Mouse (Mus musculus) intestine, embryonic 14.5 days (tissue): ENCODE measurements around the gene Itgad. TPM values are rescaled to one million over a fixed set of nuclear protein-coding genes. Genes with fewer than 3 reads are reported as not detected.

Source experiments
- ATAC-seq: fragments of 200-750 bp; cut with Nextera tagmentation; replicated peaks from 2 replicates; pipeline ENCODE4 v1.8.0; 2017; ENCODE audit warnings: low read depth, moderate number of reproducible peaks, moderate TSS enrichment, moderate library complexity; ENCODE audit not compliant: low FRiP score, low TSS enrichment
- DNase-seq: peaks from one replicate; pipeline ENCODE4 v3.0.0-alpha.2; 2018; ENCODE audit warnings: low spot score
- H3K27ac ChIP-seq: fragments of 300-500 bp; sonication (generic); 2 replicates; pipeline ENCODE4 v1.5.1; 2014; ENCODE audit warnings: low read depth, mild to moderate bottlenecking, control low read depth
- H3K27me3 ChIP-seq: fragments of 300-500 bp; sonication (generic); replicated peaks from 2 replicates; pipeline ENCODE4 v1.6.1; 2014; ENCODE audit warnings: low read length, control low read depth; ENCODE audit not compliant: control insufficient read depth, insufficient read depth
- H3K36me3 ChIP-seq: fragments of 300-500 bp; sonication (generic); 2 replicates; pipeline ENCODE4 v1.6.1; 2014; ENCODE audit warnings: low read length, control low read depth; ENCODE audit not compliant: control insufficient read depth, insufficient read depth
- H3K4me1 ChIP-seq: fragments of 300-500 bp; sonication (generic); replicated peaks from 2 replicates; pipeline ENCODE4 v1.6.1; 2014; ENCODE audit warnings: low read length, control low read depth, mixed read lengths; ENCODE audit not compliant: control insufficient read depth, insufficient read depth
- H3K4me2 ChIP-seq: fragments of 300-500 bp; sonication (generic); 2 replicates; pipeline ENCODE4 v1.6.1; 2014; ENCODE audit warnings: low read length
- H3K4me3 ChIP-seq: fragments of 300-500 bp; sonication (generic); 2 replicates; pipeline ENCODE4 v1.5.1; 2014; ENCODE audit warnings: low read depth, low read length, control low read depth, mixed read lengths
- H3K9ac ChIP-seq: fragments of 300-500 bp; sonication (generic); 2 replicates; pipeline ENCODE4 v1.6.1; 2014; ENCODE audit warnings: mild to moderate bottlenecking, low read length
- H3K9me3 ChIP-seq: fragments of 300-500 bp; sonication (generic); 2 replicates; pipeline ENCODE4 v1.6.1; 2016; ENCODE audit warnings: low read length, control low read depth; ENCODE audit not compliant: control insufficient read depth
- WGBS: fragments of 180-500 bp; shearing (Covaris S2); extraction: QIAGEN DNeasy Blood & Tissue Kit; methylation state at CpG from one replicate; pipeline ENCODE4 v1.1.7; 2014; 5-methylcytosine and 5-hydroxymethylcytosine counted together
- polyA plus RNA-seq: library from polyadenylated mRNA; unstranded; fragments of >200 nt; fragmentation: Nextera tagmentation; extraction: Ambion mirVana; gene quantifications from 2 replicates; pipeline ENCODE4 v1.2.1, GENCODE M21; 2014

Gene Itgad
- polyA plus RNA-seq, 1 experiment from 2014 or later = not detected

DNA sequence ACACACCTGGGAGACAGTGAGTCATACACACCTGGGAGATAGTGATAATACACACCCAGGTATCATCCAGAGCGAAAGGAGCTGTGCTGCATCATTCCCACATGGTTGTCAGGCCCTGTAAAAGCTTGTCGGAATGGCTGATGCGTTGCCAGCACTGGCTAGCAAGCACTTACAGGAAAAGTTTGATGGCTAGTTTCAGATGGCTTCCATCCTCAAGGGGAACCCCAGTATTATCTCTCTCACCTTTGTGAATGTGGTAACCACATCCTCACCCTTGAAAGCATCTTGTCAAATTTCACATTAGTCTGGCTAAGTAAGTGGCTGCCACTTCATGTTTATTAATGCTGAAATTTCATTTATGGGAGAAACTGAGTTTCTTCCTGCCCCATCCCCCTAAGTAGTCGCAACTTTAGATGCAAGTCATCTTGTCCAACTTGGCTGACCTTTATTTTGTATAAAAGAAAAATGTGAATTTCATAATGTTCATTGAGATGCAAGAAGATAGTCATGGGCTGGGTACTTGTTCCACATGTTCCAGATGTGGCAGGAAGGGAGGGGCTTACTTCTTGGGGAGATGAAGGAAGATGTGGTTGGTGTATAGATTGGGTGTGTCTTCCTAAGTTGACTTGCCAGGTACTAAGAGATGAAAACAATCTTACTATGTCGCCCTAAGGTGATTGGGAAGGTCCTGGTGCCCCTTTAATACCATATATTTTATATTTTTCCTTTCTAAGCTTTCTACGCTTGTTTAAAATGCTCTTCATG lies 34.3 kb upstream of the Itgad start:
- DNase-seq (no peak), ATAC-seq (no peak)
- no peaks in the 10 kb centered on the region for H3K27me3 ChIP-seq
- H3K36me3 ChIP-seq = no peaks in the 10 kb centered on the region
- 82% methylated on average over 6 of the region's 6 CpGs for WGBS
- no peaks in the 10 kb centered on the region for H3K9me3 ChIP-seq
- H3K4me1 ChIP-seq = no peaks in the 10 kb centered on the region
- no peak overlapping the region for H3K4me3 ChIP-seq
- H3K9ac ChIP-seq = no peak overlapping the region
- H3K27ac ChIP-seq = no peak overlapping the region
- no peak overlapping the region for H3K4me2 ChIP-seq

DNA sequence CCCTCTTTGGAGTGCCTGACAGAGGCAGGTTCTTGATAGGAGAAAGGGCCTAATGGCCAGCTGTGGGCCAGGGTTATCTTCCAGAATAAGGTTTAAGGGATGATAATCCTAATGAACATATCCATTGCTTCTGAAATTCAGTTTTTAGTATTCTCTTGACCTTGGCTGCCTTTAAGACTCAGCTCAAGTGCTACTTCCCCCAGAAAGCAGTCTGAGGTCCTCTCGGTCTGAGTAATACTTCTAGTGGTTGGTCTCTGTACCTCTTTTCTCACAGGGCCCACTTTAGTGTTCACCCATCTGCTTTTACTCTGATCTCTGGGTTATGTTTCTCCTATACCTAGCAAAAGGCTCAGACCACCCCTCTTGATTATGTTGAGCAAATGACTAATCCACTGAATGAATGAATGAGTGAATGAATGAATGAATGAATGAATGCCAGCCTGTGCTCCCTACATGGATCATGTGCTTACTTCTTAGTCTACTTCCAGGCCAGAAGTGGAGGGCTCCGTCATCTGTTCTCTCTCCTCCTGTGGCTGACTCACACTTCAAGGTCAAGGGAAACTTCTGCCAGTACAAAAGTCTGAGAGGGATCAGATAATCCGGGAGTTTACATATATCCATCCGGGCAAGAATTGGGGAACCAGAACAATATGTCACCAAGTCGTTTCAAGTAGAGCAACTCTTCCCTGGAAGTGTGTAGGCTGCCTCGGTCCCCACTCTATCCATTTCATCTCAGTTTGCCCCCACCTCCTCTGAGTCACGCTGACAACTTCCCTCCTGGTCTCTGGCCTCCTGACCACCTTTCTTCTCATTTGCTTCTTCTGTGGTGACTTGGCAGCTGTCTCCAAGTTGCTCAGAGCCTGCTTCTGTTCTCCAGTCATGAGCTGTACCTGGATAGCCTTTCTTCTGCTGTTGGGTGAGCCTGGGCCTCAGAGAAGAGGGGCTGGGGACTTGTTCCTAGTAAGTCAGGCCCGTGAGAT lies 25.1 kb upstream of the Itgad start, which contains the start of gene Itgax:
TSS of gene Itgax (plus strand) at position 807 of the 980 bp plus-strand sequence.
- Histone ChIP-seq H3K27me3 (no peaks in the 10 kb centered on the region), H3K4me1 (no peaks in the 10 kb centered on the region), H3K9me3 (no peaks in the 10 kb centered on the region), H3K27ac (no peak within 1 kb of the TSS), H3K9ac (no peak within 1 kb of the TSS), H3K4me3 (no peak within 1 kb of the TSS), H3K36me3 (no peaks in the 10 kb centered on the region), H3K4me2 (no peak within 1 kb of the TSS)
- 77% methylated on average over 8 of the region's 8 CpGs for whole genome bisulfite sequencing
- no peak for ATAC-seq
- no peak for DNase-seq

DNA sequence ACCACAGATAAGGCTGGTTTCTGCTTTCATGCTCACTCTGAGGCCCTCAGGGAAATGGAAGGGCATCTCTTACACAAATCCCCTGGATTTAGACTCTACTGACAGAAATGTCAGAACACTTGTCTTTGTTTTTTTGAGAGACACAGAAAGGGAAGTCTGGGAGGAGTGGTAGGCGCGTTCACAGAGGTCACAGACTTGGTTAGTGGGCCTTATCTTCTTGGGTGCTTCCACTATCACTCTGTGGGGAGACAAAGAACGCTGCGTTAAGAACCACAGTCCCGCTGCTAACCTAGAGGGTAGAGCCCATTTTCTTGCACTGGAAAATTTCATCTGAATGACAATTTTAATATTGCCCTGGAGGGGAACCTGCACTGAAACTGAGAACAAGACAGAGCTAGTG lies 22.0 kb upstream of the Itgad start:
- Histone ChIP-seq H3K27ac (no peak overlapping the region), H3K4me2 (no peak overlapping the region), H3K9ac (no peak overlapping the region), H3K9me3 (no peaks in the 10 kb centered on the region), H3K27me3 (no peaks in the 10 kb centered on the region), H3K36me3 (no peaks in the 10 kb centered on the region), H3K4me1 (no peaks in the 10 kb centered on the region), H3K4me3 (no peak overlapping the region)
- ATAC-seq (no peak), DNase-seq (no peak)
- 74% methylated on average over 5 of the region's 5 CpGs for WGBS

DNA sequence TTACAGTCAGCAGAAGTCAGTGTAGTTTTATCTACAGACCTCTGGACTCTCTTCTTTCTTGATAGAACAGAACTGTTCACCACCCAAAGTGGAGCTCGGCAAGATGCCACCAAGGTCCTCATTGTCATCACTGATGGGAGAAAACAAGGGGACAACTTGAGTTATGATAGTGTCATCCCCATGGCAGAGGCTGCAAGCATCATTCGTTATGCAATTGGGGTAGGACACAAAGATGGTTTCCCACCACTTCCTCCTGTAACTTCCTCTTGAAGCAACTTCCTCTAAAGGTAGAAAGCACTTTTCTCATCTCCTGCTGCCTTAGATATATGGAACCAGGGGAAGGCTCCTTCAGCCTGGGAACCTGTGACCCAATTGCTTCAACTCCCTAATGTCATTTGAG lies 20.6 kb upstream of the Itgad start:
- 81% methylated on average over 2 of the region's 2 CpGs for WGBS
- Histone ChIP-seq H3K27me3 (no peaks in the 10 kb centered on the region), H3K4me1 (no peaks in the 10 kb centered on the region), H3K4me3 (no peak overlapping the region), H3K9me3 (no peaks in the 10 kb centered on the region), H3K4me2 (no peak overlapping the region), H3K9ac (no peak overlapping the region), H3K36me3 (no peaks in the 10 kb centered on the region), H3K27ac (no peak overlapping the region)
- DNase-seq (no peak), ATAC-seq (no peak)

DNA sequence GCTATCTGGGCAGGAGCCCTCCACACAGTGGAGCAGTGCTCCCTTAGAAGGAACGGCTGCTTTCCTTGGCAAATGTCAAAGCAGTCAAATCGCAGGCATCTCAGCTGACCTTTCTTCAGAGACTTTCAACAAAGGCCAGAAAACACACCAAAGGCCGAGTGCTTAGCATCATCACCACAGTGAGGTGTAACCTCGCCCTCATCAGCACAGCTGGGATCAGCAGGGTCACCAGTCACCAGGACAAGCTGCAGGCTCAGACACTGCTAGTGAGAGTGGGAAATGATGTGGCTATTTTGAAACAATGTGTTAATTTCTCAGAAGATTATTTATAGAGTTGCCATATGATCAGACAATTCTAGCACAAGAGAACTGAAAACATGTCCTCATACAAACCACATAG lies 17.2 kb upstream of the Itgad start:
- DNase-seq = no peak
- H3K4me3 ChIP-seq = no peak overlapping the region
- H3K9ac ChIP-seq = no peak overlapping the region
- H3K4me1 ChIP-seq = no peaks in the 10 kb centered on the region
- H3K4me2 ChIP-seq = no peak overlapping the region
- 0 out of 2 replicates have a peak, but pooled peaks cover 2% of the 10 kb centered on the region for H3K9me3 ChIP-seq
- no peaks in the 10 kb centered on the region for H3K27me3 ChIP-seq
- no peaks in the 10 kb centered on the region for H3K36me3 ChIP-seq
- 35% methylated on average over 4 of the region's 4 CpGs for WGBS
- no peak for ATAC-seq
- H3K27ac ChIP-seq = no peak overlapping the region

DNA sequence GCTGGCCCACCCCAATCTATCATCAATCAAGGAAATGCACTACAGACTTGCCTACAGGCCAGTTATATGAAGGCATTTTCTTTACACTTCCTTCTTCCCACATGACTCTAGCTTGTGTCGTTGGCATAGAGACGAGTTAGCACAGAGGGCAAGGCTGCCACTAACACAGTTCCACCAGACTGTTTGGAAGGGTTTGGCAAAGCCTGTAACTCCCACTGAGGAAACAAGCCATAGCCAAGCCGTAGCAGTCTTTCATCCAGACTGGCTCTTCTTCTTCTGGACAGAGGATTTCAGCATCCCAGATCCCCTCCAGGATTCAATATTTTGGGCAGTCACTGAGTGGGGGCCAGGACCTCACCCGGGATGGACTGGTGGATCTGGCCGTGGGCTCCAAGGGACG lies 14.6 kb upstream of the Itgad start:
- H3K9me3 ChIP-seq = 0 out of 2 replicates have a peak, but pooled peaks cover 2% of the 10 kb centered on the region
- H3K36me3 ChIP-seq = no peaks in the 10 kb centered on the region
- no peak overlapping the region for H3K4me3 ChIP-seq
- 89% methylated on average over 6 of the region's 6 CpGs for WGBS
- ATAC-seq = no peak
- H3K9ac ChIP-seq = no peak overlapping the region
- no peak for DNase-seq
- no peaks in the 10 kb centered on the region for H3K4me1 ChIP-seq
- no peak overlapping the region for H3K27ac ChIP-seq
- H3K4me2 ChIP-seq = no peak overlapping the region
- H3K27me3 ChIP-seq = no peaks in the 10 kb centered on the region

DNA sequence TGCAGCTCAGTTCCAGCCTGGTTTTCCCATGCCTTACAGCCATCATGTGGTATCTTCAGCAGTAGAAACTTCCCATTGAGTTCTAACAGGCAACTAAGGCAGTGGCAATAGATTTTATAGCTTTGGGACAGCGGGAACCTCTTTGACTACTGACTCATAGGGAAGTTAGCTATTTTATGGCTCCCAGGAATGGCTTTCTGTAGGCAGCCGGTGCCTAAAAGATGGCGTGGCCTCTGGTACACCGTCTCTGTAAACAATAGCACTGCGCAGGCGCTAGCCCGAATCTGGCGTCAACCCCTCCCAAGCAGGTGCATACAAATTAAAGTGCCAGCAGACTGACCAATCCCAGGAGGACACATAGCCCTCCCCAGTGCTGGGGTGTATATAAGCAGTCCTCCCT lies 3.2 kb upstream of the Itgad start:
- WGBS = 57% methylated on average over 8 of the region's 8 CpGs
- DNase-seq = no peak
- no peaks in the 10 kb centered on the region for H3K9me3 ChIP-seq
- no peaks in the 10 kb centered on the region for H3K4me1 ChIP-seq
- no peak overlapping the region for H3K27ac ChIP-seq
- no peak overlapping the region for H3K4me3 ChIP-seq
- no peaks in the 10 kb centered on the region for H3K36me3 ChIP-seq
- no peaks in the 10 kb centered on the region for H3K27me3 ChIP-seq
- H3K9ac ChIP-seq = no peak overlapping the region
- no peak for ATAC-seq
- no peak overlapping the region for H3K4me2 ChIP-seq

DNA sequence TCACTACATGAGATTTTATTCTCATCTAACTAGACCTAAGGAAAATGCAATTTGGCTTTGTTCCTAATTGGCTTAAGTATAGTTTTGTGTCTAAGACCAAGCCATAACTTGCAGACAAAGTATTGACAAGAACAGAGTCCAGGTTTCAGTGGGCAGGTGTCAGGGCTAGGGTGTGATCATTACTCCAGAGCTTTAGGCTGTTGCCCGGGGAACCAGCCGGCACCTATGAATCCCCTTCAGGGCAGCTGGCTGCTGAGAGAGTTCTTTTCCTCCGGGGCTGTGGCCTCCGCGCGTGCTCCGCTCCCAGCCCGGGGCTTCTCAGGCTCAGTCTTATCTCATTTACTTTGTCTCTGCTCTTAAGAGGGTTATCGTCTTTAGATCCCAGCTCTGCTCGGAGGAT lies 748 bp downstream of the Itgad start:
- no peak for DNase-seq
- Histone ChIP-seq H3K4me2 (no peak overlapping the region), H3K9me3 (no peaks in the 10 kb centered on the region), H3K4me3 (no peak overlapping the region), H3K9ac (no peak overlapping the region), H3K4me1 (no peaks in the 10 kb centered on the region), H3K27ac (no peak overlapping the region), H3K36me3 (no peaks in the 10 kb centered on the region), H3K27me3 (no peaks in the 10 kb centered on the region)
- ATAC-seq = no peak
- 59% methylated on average over 10 of the region's 10 CpGs for WGBS
